Mouse (Mus musculus) cerebellum, adult 9-11 months (tissue): ENCODE data around the gene Prr14l.
A peak's percentile ranks its signal among the peaks of the same experiment; 100 is the strongest.
"Not testable (repeated sequence)": the region's sequence is repeated elsewhere in the genome, so short reads cannot be mapped to it uniquely, and the experiment has no call there.

Experiments used
- DNase-seq: peaks from one replicate; pipeline ENCODE4 v3.0.0; 2022

The Prr14l gene

DNA sequence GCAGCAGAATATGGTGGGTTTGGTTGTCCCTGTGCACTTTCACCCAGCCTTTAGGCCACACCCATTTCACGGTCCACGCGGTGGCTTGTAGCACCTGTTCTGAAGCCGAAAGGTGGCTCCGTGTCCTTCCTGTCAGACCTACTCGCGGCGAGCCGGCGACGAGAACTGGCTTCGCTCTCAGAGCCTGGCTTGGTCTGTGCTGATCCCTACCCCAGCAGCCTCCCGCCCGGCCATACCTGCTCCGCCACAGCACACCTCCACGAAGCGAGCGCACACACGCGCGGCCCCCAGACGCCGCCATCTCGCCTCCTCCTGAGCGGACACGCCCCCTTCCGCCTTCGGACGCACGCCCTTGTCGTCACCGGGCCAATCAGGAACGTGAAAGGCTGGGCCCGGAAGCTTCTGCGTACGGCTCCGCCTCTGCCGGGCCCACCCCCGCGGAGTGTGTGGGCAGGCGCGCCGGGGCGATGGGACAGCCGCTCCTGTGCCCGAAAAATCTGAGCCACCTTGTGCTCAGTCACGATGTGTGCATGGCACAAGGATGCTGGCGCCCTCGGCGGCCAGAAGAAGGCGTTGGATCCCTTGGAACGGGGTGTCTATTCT lies 68.6 kb downstream of the Prr14l start, which contains the start of gene Pisd:
TSS of gene Pisd (minus strand) at position 334 of the 603 bp plus-strand sequence.
- DNase-seq: peak; percentile 97

DNA sequence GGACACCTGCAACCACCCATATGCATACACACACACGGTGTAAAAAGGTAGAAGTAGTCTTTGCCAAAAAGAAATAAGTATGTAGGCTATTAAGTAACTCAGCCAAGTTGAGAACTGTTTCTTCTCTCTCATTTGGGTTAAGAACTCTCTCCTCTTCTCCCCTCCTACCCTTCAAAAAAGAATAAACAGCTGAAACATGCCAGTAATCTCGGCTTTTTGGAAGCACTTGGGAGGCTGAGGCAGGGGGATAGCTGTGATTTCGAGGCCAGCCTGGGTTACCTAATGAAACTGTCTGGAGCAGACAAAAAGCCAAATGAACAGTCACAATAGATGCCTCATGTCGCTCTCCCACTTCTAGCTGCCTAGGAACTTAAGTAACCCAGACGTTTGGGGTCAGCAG lies 69.3 kb downstream of the Prr14l start:
- DNase-seq: peak; percentile 23

GRCm38 (mm10) chr5:32781596-32781995 lies 72.5 kb downstream of the Prr14l start:
- no peak for DNase-seq

DNA sequence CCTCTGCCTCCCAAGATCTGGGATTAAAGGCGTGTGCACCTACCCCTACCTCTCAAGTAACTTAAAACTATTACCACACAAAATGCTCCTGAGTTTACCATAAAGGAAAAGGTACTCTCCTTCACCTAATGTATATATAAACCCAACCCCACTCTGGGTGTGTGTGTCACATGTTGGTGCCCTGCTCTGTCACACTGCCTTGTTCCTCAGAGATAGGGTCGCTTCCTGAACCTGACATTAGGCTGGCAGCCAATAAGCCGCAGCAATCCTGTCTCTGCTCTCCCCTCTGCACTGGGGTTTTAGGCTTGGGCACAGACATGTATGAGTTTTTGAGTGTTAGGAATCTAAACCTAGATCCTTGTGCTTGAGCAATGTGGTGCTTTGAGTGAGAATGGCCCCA lies 75.9 kb downstream of the Prr14l start:
- DNase-seq: no peak

- peak; percentile 53 for DNase-seq
Measured at GRCm38 (mm10) chr5:32772361-32772760, 81.7 kb downstream of the Prr14l start.

GRCm38 (mm10) chr5:32767636-32768373 lies 86.3 kb downstream of the Prr14l start:
- DNase-seq: no peak

DNA sequence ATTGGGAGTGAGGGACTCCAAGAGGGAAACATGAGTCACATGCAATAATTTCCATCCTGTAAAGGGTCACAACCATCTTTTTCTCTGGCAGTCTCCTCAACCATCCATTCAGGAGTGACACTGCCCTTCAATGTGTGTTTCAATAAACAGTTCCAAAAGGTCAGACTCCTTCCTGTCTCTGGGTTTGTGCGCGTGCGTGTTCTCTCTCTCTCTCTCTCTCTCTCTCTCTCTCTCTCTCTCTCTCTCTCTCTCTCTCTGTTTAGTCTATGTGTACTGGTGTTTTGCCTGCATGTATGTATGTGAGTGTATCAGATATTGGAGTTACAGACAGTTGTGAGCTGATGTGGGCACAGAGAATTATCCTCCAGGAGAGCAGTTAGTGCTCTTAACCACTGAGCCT lies 87.1 kb downstream of the Prr14l start:
- no peak for DNase-seq

DNA sequence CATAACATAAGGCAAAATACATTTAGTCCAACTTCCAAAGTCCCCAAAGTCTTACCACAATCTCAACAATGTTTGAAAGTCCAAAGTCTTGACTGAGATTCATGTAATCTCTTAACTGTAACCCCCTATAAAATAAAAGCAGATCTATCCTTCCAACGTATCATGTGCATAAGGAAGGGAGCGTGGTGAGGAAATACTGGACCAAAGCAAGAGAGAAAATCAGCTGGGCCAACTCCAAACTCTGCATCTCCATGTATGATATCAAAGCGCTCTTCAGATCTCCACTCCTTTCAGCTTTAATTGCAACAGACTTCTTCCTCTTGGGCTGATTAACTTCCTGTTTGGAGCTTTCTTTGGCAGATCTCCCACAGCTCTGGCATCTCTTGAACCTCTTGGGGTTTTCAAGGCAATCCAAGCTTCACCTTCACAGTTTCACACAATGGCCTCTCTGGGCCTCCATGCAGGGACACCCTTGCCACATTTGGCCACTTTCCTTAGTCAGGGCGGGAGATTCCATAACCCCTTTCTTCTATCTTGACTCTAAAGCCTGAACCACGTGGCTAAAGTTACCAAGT lies 92.4 kb downstream of the Prr14l start:
- no peak for DNase-seq

- DNase-seq: no peak
Measured at GRCm38 (mm10) chr5:32760787-32761186, 93.3 kb downstream of the Prr14l start.

DNA sequence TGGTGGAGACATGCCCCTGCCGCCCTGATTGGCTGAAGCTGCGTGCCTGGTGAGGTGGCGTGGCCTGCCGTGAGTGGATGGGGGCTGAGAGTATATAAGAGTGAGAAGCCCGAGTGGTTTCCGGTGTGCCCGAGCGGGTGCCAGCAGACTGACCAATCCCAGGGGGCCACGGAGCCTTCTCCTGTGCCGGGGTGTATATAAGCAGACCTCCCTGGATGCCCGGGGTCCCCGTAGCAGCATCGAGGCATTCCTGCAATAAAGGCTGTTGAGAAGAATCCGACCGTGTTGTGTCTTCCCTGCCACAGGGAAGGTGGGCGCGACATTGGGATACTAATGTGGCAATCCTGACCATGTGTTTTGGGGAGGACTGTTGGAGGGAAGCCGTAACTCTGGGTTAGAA lies 93.7 kb downstream of the Prr14l start:
- DNase-seq: not testable (repeated sequence)

DNA sequence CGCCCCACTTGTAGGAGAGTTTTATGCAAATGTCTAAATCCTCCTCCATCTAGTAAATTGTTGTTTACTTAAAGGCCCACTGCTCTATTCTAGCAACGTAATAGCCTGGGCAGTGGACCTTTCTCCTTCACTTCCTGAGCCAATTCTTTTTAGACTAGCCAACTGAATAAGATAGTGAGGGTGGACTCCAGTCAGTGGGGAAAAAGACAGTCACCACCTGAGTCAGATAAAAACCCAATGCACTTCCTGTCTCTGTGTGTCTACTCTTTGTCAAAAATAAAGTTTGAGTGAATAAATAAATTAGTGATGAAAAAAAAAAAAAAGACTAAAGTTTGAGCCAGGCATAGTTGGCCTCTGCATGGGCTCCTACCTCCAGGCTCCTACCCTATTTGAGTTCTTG lies 94.4 kb downstream of the Prr14l start:
- no peak for DNase-seq

DNA sequence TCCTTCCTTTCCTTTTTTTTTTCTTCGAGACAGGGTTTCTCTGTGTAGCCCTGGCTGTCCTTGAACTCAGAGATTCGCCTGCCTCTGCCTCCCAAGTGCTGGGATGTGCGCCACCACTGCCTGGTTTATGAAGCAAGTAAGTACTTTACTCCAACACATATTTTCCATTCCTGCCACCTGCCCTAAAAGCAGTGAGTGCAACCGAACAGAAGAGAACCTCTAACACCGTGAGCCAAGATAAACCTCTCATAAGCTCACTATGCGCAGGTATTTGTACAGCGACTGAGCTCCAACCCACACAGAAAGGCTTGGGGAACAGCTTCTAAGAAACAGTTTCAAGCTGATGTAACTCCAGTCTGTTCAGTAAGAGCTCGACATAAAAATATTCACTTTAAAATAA lies 97.9 kb downstream of the Prr14l start:
- DNase-seq: no peak

GRCm38 (mm10) chr5:32751736-32752135 lies 102.3 kb downstream of the Prr14l start:
- DNase-seq: no peak

GRCm38 (mm10) chr5:32748936-32749335 lies 105.1 kb downstream of the Prr14l start:
- DNase-seq: no peak

GRCm38 (mm10) chr5:32747650-32748375 lies 106.2 kb downstream of the Prr14l start:
- DNase-seq: peak; percentile 71

DNA sequence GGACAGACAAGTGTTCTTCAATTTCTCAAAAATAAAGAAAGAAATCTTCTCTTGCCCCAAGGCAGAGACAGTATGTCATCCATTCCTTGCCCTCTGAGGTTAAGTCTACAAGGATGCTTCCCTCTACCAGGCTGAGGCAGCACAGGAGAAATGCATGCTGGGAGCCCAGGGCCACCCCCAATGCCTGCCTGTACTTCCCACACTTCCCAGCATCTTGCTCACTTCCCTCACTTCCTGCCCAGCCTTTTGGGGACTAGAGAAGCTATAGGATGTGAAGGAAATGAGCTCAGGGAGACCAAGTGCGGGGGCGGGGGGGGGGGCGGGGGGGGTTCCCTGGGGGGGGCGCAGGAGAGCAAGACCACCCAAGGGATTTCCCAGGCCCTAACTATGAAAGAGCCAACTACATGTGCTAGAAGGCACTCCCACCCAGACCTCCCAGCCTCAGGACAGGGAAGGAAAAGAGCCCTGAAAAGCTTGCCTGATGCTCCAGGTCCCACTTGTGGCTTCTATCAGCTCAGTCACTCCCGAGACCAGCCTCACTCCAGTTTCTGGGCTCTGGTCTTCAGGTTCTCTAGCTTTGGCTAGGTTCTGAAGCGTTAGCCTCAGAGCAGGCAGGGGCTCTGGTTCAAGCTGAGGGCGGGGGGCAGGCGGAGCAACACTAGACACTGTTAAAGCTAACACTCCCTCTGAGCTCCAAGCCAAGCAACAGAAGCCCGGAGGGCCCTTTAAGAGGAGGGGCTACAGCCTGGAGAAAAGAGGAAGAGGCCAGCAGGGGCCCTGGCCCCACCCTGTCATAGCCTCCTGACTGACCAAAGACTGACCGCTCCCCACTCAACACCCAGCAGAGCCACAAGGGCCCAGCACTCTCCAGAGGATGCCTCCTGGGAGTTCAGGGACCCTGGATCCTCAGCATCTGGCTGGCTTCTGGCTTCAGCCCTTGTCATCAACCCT lies 108.1 kb downstream of the Prr14l start:
- DNase-seq: peak; percentile 47

DNA sequence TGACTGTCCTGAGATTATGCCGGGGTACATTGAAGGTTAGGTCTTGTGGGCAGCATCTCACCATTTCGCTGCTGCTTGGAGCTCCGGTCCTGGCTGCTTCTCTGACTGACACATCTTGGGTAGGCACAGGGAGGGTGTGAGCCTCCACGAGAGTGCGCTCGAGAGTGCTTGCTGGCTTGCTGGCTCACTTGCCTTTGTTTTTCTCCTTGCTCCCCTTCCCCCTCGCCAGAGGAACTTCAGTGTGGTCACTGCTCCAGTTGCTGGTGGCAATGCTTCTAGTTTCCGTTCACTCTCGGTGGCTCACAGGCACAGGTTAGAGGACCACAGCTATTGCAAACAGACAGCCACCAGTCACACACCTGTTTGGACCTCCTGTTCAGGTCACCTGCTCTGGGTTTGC lies 111.9 kb downstream of the Prr14l start:
- peak; percentile 83 for DNase-seq

DNA sequence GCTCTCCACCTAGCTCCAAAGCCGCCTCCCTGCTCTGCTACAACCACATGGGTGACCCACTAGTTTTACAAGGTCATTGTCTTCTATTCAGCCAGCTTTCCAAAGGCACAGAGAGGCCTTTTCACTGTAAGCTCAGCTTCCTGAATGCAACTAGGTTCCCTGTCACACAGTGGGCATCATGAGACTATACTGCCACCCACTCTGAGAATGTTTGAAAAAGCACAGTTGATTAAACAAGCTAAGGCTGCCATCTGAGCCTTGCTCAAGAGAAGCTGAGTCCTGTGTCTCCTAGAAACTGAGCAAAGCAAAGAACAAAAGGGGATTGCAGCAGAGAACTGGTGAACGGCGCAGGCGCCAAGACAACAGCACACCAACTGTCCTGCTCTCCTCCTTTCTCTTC lies 112.7 kb downstream of the Prr14l start:
- DNase-seq: not testable (repeated sequence)

GRCm38 (mm10) chr5:32740850-32741249 lies 113.2 kb downstream of the Prr14l start:
- DNase-seq: not testable (repeated sequence)

- DNase-seq: no peak
Measured at GRCm38 (mm10) chr5:32740138-32740537, 113.9 kb downstream of the Prr14l start.
